Mouse (Mus musculus) midbrain, embryonic 14.5 days (tissue): ENCODE results near the gene Arntl. TPM values are rescaled to one million over a fixed set of nuclear protein-coding genes. Genes with fewer than 3 reads are reported as not detected.

ENCODE experiments used
- ATAC-seq: fragments of 200-750 bp; cut with Nextera tagmentation; 2 replicates; pipeline ENCODE4 v1.8.0; 2017; ENCODE audit warnings: moderate number of reproducible peaks, moderate library complexity; ENCODE audit not compliant: low FRiP score, low TSS enrichment
- DNase-seq: peaks from one replicate; pipeline ENCODE4 v3.0.0-alpha.2; 2015
- H3K27ac ChIP-seq: fragments of 300-500 bp; sonication (generic); replicated peaks from 2 replicates; pipeline ENCODE4 v1.5.1; 2014; ENCODE audit warnings: mild to moderate bottlenecking, low read depth, low read length, moderate library complexity
- H3K27me3 ChIP-seq: fragments of 300-500 bp; sonication (generic); 2 replicates; pipeline ENCODE4 v1.6.1; 2014; ENCODE audit warnings: low read length, control low read depth, mixed read lengths; ENCODE audit not compliant: control insufficient read depth, insufficient read depth
- H3K36me3 ChIP-seq: fragments of 300-500 bp; sonication (generic); 2 replicates; pipeline ENCODE4 v1.6.1; 2014; ENCODE audit warnings: low read length, control low read depth; ENCODE audit not compliant: control insufficient read depth, insufficient read depth
- H3K4me1 ChIP-seq: fragments of 300-500 bp; sonication (generic); 2 replicates; pipeline ENCODE4 v1.6.1; 2014; ENCODE audit warnings: mild to moderate bottlenecking, antibody characterized with exemption, low read length, control low read depth; ENCODE audit not compliant: control insufficient read depth, insufficient read depth
- H3K4me2 ChIP-seq: fragments of 300-500 bp; sonication (generic); 2 replicates; pipeline ENCODE4 v1.6.1; 2014; ENCODE audit warnings: mild to moderate bottlenecking, low read length, moderate library complexity
- H3K4me3 ChIP-seq: fragments of 300-500 bp; sonication (generic); replicated peaks from 2 replicates; pipeline ENCODE4 v1.5.1; 2014; ENCODE audit warnings: low read depth, low read length
- H3K9ac ChIP-seq: fragments of 300-500 bp; sonication (generic); replicated peaks from 2 replicates; pipeline ENCODE4 v1.6.1; 2014; ENCODE audit warnings: mild to moderate bottlenecking, low read length, moderate library complexity
- H3K9me3 ChIP-seq: fragments of 300-500 bp; sonication (generic); 2 replicates; pipeline ENCODE4 v1.6.1; 2016; ENCODE audit warnings: low read length, control low read depth, mixed read lengths; ENCODE audit not compliant: control insufficient read depth
- WGBS: fragments of 180-500 bp; shearing (Covaris S2); extraction: QIAGEN DNeasy Blood & Tissue Kit; methylation state at CpG from one replicate; pipeline ENCODE4 v1.1.7; 2014; 5-methylcytosine and 5-hydroxymethylcytosine counted together
- polyA plus RNA-seq: library from polyadenylated mRNA; unstranded; fragments of >200 nt; fragmentation: Nextera tagmentation; extraction: Ambion mirVana; gene quantifications from 2 replicates; pipeline ENCODE4 v1.2.1, GENCODE M21; 2014

Arntl gene
- polyA plus RNA-seq, 1 experiment from 2014 or later, result 16.1 TPM

DNA sequence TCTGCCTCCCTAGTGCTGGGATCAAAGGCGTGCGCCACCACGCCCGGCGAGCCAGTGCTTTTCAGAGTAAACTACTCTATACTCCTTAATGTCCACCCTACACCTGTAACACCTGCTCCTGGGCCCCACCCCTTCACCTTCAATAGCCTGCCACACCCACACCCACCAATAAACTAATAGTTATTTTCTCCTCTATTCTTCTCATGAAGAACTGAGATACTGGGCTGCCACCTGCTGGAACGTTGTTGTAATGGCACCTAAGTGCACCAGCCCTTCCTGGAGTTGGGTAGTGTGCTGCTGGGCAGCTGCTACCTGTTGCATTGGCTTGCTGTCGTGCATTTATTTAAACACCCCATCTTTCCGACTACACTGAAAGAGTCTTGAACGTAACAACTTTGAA is 61.0 kb downstream of the Arntl start:
- no peak overlapping the region for H3K4me2 ChIP-seq
- WGBS, result 79% methylated on average over 9 of the region's 9 CpGs
- H3K9me3 ChIP-seq, result no peaks in the 10 kb centered on the region
- H3K4me1 ChIP-seq, result 0 out of 2 replicates have a peak, but pooled peaks cover 3% of the 10 kb centered on the region
- no peak overlapping the region for H3K9ac ChIP-seq
- no peak overlapping the region for H3K4me3 ChIP-seq
- peak; percentile 80 for DNase-seq
- no peaks in the 10 kb centered on the region for H3K27me3 ChIP-seq
- no peak for ATAC-seq
- H3K27ac ChIP-seq, result no peak overlapping the region
- no peaks in the 10 kb centered on the region for H3K36me3 ChIP-seq

GRCm38 (mm10) chr7:113269081-113269480 is 61.8 kb downstream of the Arntl start:
- DNase-seq (no peak), ATAC-seq (no peak)
- H3K9me3 ChIP-seq, result no peaks in the 10 kb centered on the region
- H3K4me2 ChIP-seq, result no peak overlapping the region
- H3K27ac ChIP-seq, result no peak overlapping the region
- H3K36me3 ChIP-seq, result no peaks in the 10 kb centered on the region
- no peak overlapping the region for H3K9ac ChIP-seq
- 0 out of 2 replicates have a peak, but pooled peaks cover 3% of the 10 kb centered on the region for H3K4me1 ChIP-seq
- no peaks in the 10 kb centered on the region for H3K27me3 ChIP-seq
- H3K4me3 ChIP-seq, result no peak overlapping the region

DNA sequence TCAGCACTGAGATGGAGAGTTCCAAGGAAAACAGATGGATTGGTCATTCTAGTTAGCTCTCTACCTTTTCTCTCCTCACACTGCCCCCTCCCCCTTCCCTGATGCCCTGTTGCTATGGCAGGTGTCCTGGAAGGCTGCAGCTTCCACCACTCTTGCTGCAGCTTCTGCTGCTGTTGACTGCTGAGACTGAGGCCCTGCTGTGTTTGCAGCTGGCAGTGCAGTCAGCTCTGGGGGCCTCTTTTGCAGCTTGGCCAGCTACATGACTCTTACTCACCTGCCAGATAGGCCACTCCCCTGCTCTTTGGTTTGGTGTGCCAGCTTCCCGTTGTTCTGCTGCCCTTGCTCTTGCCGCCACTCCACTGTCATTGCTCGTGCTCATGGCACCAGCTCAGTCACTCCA is 62.7 kb downstream of the Arntl start:
- Histone ChIP-seq H3K4me1 (0 out of 2 replicates have a peak, but pooled peaks cover 3% of the 10 kb centered on the region), H3K27me3 (no peaks in the 10 kb centered on the region), H3K4me3 (no peak overlapping the region), H3K4me2 (no peak overlapping the region), H3K36me3 (no peaks in the 10 kb centered on the region), H3K27ac (no peak overlapping the region), H3K9me3 (no peaks in the 10 kb centered on the region), H3K9ac (no peak overlapping the region)
- no peak for DNase-seq
- 60% methylated on average over 3 of the region's 3 CpGs for WGBS
- ATAC-seq, result no peak

DNA sequence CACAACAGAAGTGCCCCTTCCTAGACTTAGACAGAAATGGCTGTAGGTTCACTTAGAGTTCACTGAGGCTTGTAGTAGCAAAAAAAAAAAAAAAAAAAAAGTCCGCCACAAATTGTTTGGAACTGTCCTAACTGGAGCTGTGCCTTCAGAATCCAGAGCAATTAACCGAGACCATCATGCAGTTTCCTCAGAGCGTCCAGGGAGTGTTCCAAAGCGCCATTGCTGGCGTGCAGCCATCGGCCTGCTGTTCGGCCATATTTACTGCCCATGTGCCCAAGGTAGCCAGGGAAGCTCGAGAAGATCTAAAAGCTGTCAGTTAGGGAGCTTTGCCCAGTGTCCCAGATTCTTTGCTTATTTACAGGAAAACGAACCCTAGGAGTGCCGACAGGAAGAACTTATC is 63.3 kb downstream of the Arntl start:
- Histone ChIP-seq H3K9ac (no peak overlapping the region), H3K36me3 (no peaks in the 10 kb centered on the region), H3K4me3 (no peak overlapping the region), H3K27ac (no peak overlapping the region), H3K4me1 (0 out of 2 replicates have a peak, but pooled peaks cover 3% of the 10 kb centered on the region), H3K27me3 (no peaks in the 10 kb centered on the region), H3K9me3 (no peaks in the 10 kb centered on the region), H3K4me2 (no peak overlapping the region)
- DNase-seq (peak; percentile 40), ATAC-seq (no peak)
- 81% methylated on average over 10 of the region's 10 CpGs for WGBS

GRCm38 (mm10) chr7:113270991-113271390 is 63.7 kb downstream of the Arntl start:
- DNase-seq, result no peak

GRCm38 (mm10) chr7:113272338-113272997 is 65.2 kb downstream of the Arntl start:
- WGBS, result 84% methylated on average over 5 of the region's 6 CpGs
- Histone ChIP-seq H3K9ac (no peak overlapping the region), H3K4me3 (no peak overlapping the region), H3K4me1 (0 out of 2 replicates have a peak, but pooled peaks cover 3% of the 10 kb centered on the region), H3K4me2 (no peak overlapping the region), H3K27ac (no peak overlapping the region), H3K27me3 (no peaks in the 10 kb centered on the region), H3K9me3 (no peaks in the 10 kb centered on the region), H3K36me3 (no peaks in the 10 kb centered on the region)
- ATAC-seq, result no peak
- DNase-seq, result no peak

More at GRCm38 (mm10) chr7:113270991-113271390, 63.7 kb downstream of the Arntl start:
- H3K9ac ChIP-seq, result no peak overlapping the region
- 0 out of 2 replicates have a peak, but pooled peaks cover 3% of the 10 kb centered on the region for H3K4me1 ChIP-seq
- no peaks in the 10 kb centered on the region for H3K27me3 ChIP-seq
- ATAC-seq, result no peak
- H3K27ac ChIP-seq, result no peak overlapping the region
- 65% methylated on average over 2 of the region's 2 CpGs for WGBS
- no peak overlapping the region for H3K4me3 ChIP-seq
- no peaks in the 10 kb centered on the region for H3K9me3 ChIP-seq
- H3K4me2 ChIP-seq, result no peak overlapping the region
- H3K36me3 ChIP-seq, result no peaks in the 10 kb centered on the region

- ATAC-seq (no peak), DNase-seq (no peak)
- WGBS, result 70% methylated on average over 2 of the region's 2 CpGs
Measured at GRCm38 (mm10) chr7:113277245-113277644, 70.0 kb downstream of the Arntl start.

DNA sequence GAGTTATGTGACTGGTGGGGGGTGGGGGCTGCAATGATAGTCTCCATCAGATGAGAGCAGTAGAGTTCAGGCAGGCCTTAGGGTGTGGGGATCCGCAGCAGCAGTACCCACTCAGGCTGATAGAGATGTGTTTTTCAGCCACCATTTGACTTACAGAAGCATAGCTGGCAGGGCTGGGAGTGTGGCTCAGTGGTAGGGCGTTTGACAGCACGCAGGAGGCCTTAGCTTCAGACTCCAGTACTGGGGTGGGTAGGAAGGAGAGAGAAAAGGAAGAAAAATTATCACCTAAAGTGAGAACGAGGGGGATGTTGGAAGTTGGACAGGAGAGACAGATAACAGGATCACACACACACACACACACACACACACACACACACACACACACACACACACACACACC is 71.2 kb downstream of the Arntl start:
- Histone ChIP-seq H3K36me3 (no peaks in the 10 kb centered on the region), H3K9ac (no peak overlapping the region), H3K4me2 (no peak overlapping the region), H3K27ac (no peak overlapping the region), H3K4me1 (no peaks in the 10 kb centered on the region), H3K27me3 (no peaks in the 10 kb centered on the region), H3K9me3 (no peaks in the 10 kb centered on the region), H3K4me3 (no peak overlapping the region)
- 92% methylated on average over 4 of the region's 4 CpGs for WGBS
- DNase-seq (no peak), ATAC-seq (no peak)

More at GRCm38 (mm10) chr7:113277245-113277644, 70.0 kb downstream of the Arntl start:
- H3K9me3 ChIP-seq, result no peaks in the 10 kb centered on the region
- no peaks in the 10 kb centered on the region for H3K36me3 ChIP-seq
- H3K4me3 ChIP-seq, result no peak overlapping the region
- no peaks in the 10 kb centered on the region for H3K4me1 ChIP-seq
- no peaks in the 10 kb centered on the region for H3K27me3 ChIP-seq
- H3K4me2 ChIP-seq, result no peak overlapping the region
- no peak overlapping the region for H3K27ac ChIP-seq
- H3K9ac ChIP-seq, result no peak overlapping the region

- no peaks in the 10 kb centered on the region for H3K9me3 ChIP-seq
- H3K4me2 ChIP-seq, result no peak overlapping the region
- H3K9ac ChIP-seq, result no peak overlapping the region
- no peaks in the 10 kb centered on the region for H3K4me1 ChIP-seq
- WGBS, result 80% methylated on average over 2 of the region's 2 CpGs
- H3K27me3 ChIP-seq, result no peaks in the 10 kb centered on the region
- no peak for DNase-seq
- no peaks in the 10 kb centered on the region for H3K36me3 ChIP-seq
- H3K4me3 ChIP-seq, result no peak overlapping the region
- no peak for ATAC-seq
- no peak overlapping the region for H3K27ac ChIP-seq
Measured at GRCm38 (mm10) chr7:113279246-113279645, 72.0 kb downstream of the Arntl start.
